Mouse (Mus musculus): Measurements from ENCODE around the gene Rasgef1b.

Gene Rasgef1b

GRCm38 (mm10) chr5:99388585-99389250, 340.1 kb downstream of the Rasgef1b start:
- no peak for DNase-seq

- no peak for DNase-seq
These were observed 340.7 kb downstream of the Rasgef1b start for GRCm38 (mm10) chr5:99388131-99388530.

GRCm38 (mm10) chr5:99387185-99387981, 341.5 kb downstream of the Rasgef1b start:
- DNase-seq = no peak

- DNase-seq = no peak
These were observed 342.5 kb downstream of the Rasgef1b start for GRCm38 (mm10) chr5:99386246-99386845.

- no peak for DNase-seq
These were observed 343.1 kb downstream of the Rasgef1b start for GRCm38 (mm10) chr5:99385737-99386136.

- DNase-seq = no peak
These were observed 343.8 kb downstream of the Rasgef1b start for GRCm38 (mm10) chr5:99385090-99385489.

GRCm38 (mm10) chr5:99383783-99384281, 345.0 kb downstream of the Rasgef1b start:
- DNase-seq = no peak

GRCm38 (mm10) chr5:99382786-99383185, 346.1 kb downstream of the Rasgef1b start:
- DNase-seq = no peak

GRCm38 (mm10) chr5:99381639-99382038, 347.2 kb downstream of the Rasgef1b start:
- DNase-seq = no peak

- DNase-seq = no peak
These were observed 348.0 kb downstream of the Rasgef1b start for GRCm38 (mm10) chr5:99380882-99381281.

GRCm38 (mm10) chr5:99380166-99380565, 348.7 kb downstream of the Rasgef1b start:
- no peak for DNase-seq

GRCm38 (mm10) chr5:99378437-99379226, 350.2 kb downstream of the Rasgef1b start:
- no peak for DNase-seq

GRCm38 (mm10) chr5:99375725-99376124, 353.1 kb downstream of the Rasgef1b start:
- no peak for DNase-seq

- DNase-seq = no peak
These were observed 354.4 kb downstream of the Rasgef1b start for GRCm38 (mm10) chr5:99374460-99374859.

- DNase-seq = no peak
These were observed 355.2 kb downstream of the Rasgef1b start for GRCm38 (mm10) chr5:99373570-99374151.

- DNase-seq = no peak
These were observed 358.2 kb downstream of the Rasgef1b start for GRCm38 (mm10) chr5:99370636-99371035.

GRCm38 (mm10) chr5:99369256-99369655, 359.6 kb downstream of the Rasgef1b start:
- no peak for DNase-seq

- no peak for DNase-seq
These were observed 360.2 kb downstream of the Rasgef1b start for GRCm38 (mm10) chr5:99368615-99369014.

GRCm38 (mm10) chr5:99360531-99360930, 368.3 kb downstream of the Rasgef1b start:
- DNase-seq = no peak

- no peak for DNase-seq
These were observed 369.6 kb downstream of the Rasgef1b start for GRCm38 (mm10) chr5:99359251-99359650.

- DNase-seq = no peak
These were observed 374.2 kb downstream of the Rasgef1b start for GRCm38 (mm10) chr5:99354640-99355132.

- no peak for DNase-seq
These were observed 378.8 kb downstream of the Rasgef1b start for GRCm38 (mm10) chr5:99350030-99350429.
